Mouse (Mus musculus) skeletal muscle tissue, adult 2 months (tissue): ENCODE measurements around the gene Tcf7l1.
"Not testable (repeated sequence)": the region's sequence is repeated elsewhere in the genome, so short reads cannot be mapped to it uniquely, and the experiment has no call there.

Experiments used
- DNase-seq: peaks from one replicate; pipeline ENCODE4 v3.0.0-alpha.2; 2012; ENCODE audit warnings: low read depth, low spot score

The Tcf7l1 gene

DNA sequence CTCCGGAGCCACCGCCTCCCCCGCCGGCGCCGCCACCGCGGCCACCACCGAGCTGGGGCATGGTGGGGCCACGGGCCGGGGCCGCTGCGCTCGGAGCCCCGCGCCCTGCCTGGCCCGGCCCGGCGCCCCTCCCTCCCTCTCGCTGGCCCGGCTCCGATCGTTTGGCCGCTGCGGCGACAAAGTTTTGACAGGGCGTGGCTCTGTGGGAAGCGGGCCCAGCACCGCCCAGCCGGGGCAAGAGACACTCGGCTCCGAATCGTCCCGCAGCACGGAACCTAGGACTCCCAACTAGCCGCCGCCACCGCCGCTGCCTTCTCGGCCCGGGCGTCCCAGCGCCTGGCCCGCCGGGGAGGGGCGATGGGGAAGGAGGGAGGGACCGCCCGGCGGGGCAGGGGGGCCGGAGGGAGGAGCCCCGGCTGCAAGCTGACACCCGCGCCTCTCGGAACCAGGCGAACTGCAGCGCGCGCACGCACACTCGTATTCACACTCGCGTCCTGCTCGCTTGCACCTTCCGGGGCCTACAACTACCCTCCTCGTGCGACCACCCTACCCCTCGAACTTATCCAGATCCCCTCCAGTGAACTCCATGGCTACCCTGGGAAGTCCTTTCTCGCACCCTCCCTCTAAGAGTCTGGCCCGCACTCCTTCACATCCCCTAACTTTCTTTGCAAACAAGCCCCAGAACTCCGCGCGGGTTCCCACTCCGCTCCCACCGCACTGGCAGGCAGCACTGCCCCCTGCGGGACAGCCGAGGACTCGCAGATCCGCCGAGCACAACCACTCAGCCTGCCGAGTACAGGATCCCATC, at the start of gene Tcf7l1:
TSS of gene Tcf7l1 (minus strand) at position 363 of the 808 bp plus-strand sequence.
- peak; percentile 79 for DNase-seq

DNA sequence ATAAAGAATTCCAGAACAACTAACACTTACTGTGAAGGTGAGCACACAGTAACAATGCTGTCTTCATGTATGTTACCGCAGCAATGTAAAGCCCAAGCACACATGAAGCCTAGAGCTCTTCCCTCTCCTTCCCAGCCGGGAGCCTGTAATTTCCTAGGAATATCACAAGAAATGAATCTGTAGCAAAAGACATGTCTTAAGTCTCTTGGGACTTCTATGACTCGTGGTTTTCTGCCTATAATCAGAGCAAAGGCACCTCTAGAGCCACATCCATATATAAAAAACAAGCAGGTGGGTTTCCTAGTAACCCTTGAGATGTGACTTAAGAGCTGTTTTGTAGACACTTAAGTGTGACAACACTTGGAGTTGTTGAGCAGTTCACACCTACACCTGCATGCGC, 48.7 kb upstream of the Tcf7l1 start:
- no peak for DNase-seq

DNA sequence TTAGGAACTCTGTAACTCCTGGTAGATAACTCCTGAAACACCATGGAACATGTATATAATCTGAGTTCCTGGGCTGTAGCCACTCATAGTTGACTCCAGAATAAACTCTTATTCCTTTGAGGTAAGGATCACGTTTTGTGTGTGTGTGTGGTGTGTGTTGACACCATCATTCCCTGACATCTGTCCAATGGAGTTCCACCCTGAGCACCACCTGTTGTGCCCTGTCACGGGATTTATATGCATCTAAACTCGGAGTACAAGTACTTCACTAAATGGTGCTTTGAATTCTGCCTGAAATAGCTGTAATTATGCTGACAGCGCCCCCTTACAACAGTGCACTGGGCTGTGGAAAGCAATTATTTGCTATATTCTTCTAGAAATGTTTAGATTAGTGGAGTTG, 45.5 kb upstream of the Tcf7l1 start:
- DNase-seq, result no peak

DNA sequence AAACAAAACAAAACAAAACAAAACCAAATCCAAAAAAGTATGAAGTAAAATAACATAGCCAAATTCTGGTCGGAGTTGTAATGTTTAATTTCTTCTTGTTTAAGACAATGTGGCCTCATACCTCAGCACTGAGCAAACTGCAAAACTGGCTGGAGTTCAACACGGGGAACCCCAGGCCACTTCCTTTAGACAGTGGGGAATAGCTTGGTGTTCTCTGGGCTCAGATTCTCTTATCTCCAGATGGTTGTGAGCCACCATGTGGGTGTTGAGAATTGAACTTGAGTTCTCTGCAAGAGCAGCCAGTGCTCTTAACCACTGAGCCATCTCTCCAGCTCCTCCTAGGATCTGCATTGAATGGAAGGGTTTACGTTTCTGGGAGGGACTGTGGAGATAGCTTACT, 42.8 kb upstream of the Tcf7l1 start:
- no peak for DNase-seq

DNA sequence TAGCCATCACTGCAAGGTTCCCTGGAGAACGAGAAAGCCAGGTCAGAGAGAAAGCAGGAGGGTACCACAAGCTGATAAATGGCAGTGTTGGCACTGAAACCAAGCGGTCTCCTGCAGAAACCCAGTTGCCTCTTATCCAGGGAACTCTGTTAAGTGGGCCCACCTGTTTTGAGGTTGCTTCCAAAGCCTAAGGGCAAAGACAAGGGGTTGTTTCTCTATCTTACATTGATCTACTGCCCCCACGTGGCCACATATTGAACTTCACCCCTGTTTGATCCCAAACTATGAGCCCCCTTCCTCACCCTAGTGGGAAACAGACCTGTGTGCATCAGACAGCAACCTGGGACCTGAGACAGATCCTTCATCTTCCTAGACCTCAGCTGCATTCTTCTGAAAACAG, 42.2 kb upstream of the Tcf7l1 start:
- DNase-seq, result peak; percentile 24

DNA sequence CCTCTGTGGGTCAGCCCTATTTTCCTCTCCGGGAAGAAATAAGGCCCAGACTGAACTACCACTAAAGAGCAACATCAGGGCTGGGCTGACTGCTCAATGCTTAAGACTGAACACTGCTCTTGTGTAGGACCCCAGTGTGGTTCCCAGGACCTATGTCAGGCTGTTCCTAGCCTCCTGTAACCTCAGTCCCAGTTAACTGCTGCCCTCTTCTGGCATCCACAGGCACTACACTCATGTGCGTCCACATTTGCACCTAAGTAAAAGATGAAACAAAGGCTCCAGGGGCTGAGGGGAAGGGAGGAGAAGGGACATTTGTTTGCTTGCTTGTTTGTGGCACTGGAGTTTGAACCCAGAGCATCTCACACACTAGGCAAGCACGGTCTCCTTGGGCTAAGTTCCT, 39.8 kb upstream of the Tcf7l1 start:
- no peak for DNase-seq

DNA sequence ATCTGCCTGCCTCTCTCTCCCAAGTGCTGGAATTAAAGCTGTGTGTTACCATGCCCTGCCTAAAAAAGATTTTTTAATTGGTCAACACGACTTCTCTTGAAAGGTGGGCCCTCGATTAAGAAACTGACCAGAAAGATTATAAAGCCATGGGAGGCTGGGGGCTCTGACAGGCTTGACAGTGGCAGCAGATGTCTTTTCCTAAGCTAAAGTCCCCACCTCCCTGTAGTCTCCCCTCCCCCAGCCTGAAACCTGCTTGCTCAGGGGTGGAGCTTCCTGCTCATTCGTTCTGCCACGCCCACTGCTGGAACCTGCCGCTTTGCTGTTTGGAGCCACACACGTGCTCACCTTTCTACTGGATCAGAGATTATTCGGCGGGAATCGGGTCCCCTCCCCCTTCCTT, 39.0 kb upstream of the Tcf7l1 start:
- not testable (repeated sequence) for DNase-seq

DNA sequence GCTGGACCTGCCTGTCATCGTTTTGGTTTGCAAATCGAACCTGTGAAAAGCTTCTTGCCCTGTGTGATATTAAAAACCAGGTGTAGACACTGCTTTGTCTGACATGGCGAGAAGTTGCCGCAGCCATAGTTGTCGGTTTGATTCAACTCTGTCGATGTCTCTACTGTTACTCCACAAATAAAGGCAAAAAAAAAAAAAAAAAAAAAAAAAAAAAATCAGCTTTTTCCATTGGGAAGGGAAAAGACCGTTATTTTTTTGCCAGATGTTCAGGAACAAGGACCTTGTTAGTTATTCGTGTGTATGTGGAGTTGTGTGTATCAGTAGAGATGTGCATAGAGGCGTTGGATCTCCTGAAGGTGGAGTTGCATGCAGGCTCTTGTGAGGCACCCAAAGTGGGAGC, 36.7 kb upstream of the Tcf7l1 start:
- no peak for DNase-seq

DNA sequence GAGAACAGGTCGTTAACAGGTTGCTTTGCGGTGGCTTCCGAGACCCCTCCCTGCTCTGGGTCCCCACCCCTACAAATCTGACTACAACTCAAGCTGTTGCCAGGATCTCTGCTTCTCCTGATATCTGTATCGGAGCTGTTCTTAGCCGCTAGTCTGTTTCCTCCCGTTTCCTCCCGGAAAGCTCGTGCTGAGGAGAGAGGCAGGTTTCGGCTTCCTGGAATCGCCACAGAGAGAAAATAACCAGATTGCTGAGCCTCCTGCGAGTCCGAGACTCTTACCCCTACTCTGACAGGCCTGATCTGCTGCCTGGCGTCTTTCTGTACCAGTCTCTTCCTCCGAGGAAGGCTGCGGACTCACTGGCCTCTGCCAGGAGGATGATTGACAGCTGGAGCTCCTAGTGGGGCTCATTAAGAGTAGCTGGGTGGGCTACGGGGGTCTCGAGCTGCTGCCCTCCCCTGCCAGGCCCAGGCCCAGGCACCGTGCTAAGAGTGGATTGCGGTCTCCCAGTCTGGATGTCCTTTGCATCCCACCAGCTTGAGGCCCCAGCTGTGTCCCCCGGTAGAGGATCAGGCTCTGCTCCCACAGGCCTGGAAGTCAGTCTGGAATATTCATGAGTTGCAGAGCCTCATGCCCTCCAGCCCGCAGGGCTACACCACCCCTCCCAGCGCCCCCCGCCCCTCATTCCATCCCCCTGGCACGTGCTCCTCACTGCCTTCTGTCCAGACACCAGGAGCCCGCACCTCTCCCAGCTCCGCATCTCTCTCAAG, 36.1 kb upstream of the Tcf7l1 start:
- no peak for DNase-seq

DNA sequence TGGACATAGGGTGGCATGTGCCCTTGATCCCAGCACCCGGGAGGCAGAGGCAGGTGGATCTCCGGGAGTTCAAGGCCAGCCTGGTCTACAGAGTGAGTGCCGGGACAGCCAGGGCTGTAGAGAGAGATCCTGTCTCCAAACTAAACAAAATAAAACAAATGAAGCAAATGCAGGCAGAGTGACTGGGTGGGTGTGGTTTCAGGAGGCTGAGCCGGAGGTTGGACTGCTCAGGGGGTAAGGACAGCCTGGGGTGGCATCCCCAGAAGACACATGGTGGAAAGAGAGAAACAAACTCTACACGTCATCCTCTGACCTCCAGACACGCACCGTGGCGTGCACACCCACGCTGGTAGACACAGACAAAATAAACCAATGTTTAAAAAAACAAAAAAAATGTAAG, 24.4 kb upstream of the Tcf7l1 start:
- no peak for DNase-seq

DNA sequence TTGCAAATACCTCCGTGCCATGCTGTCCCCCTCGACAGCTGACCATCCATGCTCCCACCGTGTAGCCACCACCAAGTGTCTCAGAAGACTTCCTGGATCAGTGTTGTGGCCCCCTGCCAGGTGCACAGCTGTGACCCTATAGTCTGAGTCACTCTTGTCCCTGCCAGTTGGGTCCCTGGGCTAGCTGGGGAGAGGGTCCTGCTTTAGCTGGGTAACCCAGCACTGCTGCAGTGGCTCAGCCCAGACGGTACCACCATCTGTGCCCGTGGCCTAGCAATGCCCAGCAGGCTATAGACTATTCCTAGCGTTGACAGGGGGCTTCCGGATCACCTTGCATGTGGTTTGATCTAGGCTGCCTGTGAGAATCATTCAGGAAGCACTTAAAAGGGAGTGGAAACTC, 21.2 kb upstream of the Tcf7l1 start:
- DNase-seq, result no peak

DNA sequence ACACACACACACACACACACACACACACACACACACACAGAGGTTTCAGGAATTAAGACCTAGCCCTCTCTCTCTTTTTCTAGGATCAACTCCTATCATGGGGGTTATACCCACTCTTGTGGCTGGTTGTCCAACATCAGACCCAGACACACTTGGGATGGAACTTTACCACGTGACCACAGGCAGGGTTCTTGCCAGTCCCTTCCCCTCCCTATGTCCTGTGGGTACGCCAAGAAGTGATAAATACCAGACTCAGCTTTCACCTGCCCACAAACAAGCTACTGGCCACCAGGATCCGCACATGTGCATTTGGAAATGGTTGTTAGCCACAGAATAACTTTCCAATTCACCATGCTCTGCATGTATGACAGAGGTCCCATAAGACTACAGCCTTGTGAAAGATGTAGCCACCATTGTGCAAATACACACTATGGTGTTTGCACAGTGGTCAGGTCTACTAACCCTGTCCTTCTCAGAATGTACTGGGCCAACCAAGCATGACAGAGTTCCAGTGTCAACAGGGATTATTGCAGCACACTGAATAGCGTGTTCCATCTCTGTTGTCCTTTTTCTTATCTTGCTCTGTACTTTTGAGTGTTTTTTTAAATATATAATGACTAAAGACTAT, 20.6 kb upstream of the Tcf7l1 start:
- no peak for DNase-seq

DNA sequence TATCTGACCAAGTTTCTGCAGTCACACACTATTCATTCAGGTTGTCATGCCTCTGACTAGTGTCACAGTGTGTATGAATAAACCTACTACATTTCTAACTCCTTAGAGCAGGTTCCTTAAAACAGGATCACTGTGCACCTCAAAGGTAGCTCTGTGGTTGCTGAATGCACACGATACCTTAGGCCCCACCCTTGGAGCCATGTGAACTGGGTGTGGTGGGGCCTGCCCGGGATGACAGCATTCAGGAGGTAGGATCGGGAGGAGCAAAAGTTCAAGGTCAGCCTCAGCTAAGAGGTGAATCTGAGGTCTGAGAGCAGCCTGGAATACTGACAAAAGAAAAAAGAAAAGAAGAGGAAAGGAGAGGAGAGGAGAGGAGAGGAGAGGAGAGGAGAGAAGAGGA, 19.3 kb upstream of the Tcf7l1 start:
- DNase-seq, result no peak

DNA sequence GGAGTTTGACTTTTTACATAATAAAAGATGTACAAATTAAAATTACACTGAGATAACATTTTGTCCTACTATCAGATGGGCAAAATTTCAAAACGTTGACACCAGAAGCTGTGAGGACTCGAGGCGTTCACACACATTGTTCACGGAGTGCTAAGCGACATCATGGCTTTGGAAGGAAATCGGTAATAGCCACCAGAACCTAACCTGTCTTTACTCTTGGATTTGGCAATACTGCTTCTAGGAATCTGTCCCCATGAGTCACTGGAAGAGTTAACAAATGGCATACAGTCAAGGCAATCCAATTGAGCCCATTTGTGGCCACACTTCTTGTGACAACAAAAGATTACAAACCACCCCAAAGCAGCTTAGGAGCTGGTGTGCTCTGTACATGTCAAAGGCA, 14.6 kb upstream of the Tcf7l1 start:
- DNase-seq, result no peak

DNA sequence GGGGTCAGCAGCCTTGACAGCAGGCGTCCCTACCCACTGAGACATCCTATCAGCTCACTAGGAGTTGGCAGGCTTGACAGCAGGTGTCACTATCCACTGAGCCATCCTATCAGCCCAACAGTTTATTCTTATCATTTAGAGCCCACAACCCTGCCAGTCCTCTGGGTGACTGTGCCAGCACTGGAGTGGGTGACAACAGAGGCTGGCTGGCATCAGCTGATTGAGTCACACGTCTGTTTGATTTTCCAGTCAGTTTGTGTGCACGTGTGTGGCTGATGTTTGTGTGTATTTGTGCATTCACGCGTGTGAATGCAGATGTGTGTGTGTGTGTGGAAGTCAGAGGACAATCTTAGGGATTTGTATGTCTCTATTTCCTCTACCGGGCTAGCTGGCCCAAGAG, 13.1 kb upstream of the Tcf7l1 start:
- no peak for DNase-seq

DNA sequence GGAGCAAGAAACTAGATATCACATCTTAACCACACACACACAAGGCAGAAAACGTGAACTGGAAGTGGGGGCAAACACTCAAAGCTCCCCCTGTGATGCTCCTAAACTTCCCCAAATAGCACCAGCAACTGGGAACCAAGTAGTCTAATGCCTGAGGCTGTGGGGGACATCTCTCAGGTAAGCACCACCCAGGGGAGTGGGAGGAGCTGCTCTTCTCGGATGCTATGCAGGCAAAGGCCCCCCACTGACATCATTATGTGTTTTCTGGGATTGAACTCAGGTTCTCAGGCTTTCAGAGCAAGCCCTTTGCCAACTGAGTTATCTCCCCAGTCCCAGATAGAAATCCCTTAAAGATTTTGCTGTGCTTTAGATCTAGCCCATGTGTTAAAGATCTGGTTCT, 11.6 kb upstream of the Tcf7l1 start:
- no peak for DNase-seq

DNA sequence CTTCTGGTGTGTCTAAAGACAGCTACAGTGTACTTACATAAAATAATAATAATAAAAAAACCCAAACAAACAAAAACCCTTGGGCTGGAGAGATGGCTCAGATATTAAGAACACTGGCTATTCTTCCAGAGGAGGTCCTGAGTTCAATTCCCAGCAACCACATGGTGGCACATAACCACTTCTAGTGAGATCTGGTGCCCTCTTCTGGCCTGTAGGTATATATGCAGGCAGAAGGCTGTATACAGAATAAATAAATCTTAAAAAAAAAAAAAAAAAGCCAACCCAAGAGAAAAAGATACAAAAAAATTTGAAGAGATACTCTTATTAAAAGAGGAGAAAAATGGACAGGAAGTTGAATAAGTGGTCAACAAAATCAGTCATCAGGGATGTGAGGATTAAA, 8.7 kb upstream of the Tcf7l1 start:
- no peak for DNase-seq

DNA sequence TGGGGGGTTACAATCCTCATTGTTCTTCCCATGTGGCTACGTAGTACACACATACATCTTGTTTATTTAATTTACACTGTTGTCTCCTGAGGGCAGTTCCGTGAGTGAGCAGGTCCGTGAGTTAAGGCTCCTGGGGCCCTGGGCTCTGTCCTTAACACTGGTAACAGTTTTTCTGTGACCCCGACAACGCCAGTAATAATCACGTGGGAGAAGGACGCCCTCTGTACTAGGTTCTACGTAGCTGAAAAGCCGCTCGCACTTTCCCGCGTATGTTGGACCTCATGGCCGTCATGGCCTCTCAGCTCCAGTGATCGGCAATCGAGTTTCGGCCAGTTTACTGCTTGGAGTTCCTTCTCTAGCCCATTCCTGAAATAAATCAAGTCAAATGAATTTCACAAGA, 6.4 kb upstream of the Tcf7l1 start:
- no peak for DNase-seq

DNA sequence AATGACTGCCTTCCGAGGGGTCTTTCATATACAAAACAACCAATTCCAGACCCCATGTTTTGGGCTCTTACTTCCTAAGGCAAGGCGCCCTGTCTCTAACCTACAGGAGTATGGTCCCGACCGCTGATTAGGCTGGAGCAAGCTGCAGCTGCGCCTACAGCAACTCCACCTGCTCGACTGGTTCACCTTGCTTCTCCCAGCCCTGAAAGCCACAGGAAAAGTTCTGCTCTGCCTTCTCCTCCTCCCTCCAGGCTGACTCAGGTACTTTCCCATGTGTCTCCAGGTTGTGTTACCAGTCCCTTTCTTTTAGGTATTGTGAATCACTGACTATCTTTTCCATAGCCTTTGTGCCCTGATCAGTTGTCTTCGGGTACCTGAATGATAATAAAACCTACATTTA, 5.8 kb upstream of the Tcf7l1 start:
- DNase-seq, result no peak

DNA sequence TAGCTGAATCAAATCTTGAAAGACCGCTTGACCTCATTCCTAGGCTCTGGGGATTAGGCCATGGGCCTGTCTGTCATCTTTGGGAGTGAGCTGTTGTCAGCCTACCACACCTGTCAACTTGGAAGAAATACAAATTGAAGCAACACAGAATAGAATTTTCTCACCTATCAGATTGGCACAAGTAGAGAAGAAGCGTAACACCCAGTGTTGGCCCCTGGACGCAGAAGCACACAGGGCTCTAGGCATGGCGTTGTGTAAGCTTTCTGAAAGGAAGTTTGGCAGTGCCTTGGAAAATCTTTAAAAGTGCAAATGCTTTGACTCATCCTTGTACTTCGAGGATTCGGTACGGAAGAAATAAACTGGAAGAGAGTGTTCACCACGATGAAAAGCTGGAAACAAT, 3.6 kb upstream of the Tcf7l1 start:
- DNase-seq, result no peak

DNA sequence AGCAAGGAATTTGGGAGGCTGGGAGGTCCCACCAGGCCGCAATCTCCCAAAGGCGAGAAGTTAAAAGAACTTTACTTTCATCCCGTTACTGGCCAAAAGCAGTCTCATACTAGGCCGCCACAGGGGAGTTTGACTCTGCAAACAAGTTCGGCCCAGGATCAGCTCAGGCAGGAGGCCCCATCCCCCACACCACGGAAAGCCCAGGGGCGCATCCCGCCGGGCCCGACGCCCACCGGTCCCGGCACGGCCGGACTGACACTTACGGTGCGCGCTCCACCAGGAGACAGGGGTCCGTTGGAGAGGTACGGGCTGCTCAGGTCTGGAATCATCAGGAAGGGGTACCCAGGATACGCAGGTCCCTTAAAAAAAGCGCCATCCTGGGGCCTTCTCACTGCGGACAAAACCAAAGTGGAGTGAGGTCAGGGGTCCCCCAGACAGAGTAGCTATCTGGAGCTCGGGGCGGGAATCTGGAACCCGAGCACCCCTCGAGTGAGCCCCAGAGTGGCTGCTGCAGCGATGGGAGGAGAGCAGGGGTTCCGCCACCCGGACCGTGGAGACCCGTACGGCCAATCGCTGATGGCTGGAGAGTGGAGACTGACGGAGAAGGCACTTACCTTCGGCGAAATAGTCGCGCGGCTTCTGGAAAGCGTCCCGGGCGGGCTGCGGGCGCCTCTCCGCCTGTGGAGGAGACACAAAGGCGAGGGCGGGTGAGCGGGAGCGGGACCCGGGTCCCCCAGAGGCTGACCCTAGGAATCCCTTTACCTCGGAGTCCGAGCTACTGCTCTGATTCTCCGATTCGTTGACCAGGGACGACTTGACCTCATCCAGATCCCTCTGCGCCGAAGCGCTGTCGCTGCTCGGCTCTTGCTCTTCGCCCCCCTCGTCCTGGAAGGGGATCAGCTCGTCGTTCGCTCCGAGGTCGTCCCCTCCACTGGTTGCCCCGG, 834 bp downstream of the Tcf7l1 start:
- DNase-seq, result peak; percentile 27
